Mouse (Mus musculus) brain, embryonic 14.5 days (tissue): ENCODE data around the gene G0s2.

Experiments used
- CTCF ChIP-seq: fragments of 200-500 bp; IDR thresholded peaks from 2 replicates; pipeline ENCODE4 v1.5.1; 2012; ENCODE audit warnings: inconsistent platforms, mild to moderate bottlenecking, moderate library complexity, borderline replicate concordance; ENCODE audit not compliant: insufficient read depth, insufficient read length; ENCODE audit errors: extremely low read depth
- POLR2A ChIP-seq: fragments of 200-500 bp; IDR thresholded peaks from 2 replicates; pipeline ENCODE4 v1.6.1; 2012; ENCODE audit warnings: mild to moderate bottlenecking, inconsistent platforms, borderline replicate concordance; ENCODE audit not compliant: poor library complexity, insufficient read depth, insufficient read length, severe bottlenecking; ENCODE audit errors: extremely low read depth

DNA sequence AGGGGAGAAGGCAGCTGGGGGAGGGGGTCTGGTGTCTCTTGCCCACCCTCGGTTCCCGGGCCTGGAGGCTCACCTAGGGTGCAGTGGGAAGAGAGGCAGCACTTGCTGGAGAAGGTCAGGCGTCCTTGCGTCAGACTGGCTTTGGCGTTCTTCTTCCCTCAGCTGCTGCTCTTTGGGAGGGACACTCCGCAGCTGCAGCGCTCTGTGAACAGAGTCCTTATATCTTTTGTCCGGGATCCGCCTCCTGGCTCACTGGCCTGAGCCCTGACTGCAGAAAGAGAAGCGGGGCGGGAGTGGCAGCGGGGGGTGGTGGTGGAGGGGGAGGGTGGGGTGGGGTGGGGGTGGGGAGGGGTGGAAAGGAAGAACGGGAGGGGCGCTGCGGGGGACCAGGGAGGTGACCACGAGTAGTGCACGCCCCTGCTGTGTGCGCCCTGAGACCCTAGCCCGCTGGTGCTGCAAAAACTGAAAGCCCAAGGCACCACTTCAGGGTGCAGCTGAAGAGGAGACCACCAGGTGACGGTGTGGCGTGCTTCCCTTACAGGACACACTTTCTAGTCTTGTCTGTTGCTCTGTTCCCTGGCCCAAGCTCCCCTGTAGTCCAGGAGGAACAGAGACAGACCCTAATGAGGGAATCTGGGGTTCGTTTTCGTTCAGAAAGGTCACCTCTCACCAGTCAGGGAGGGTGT is at the start of gene G0s2:
- TF ChIP-seq CTCF (peak; percentile 58; the same call in 1 of the 2 replicates), POLR2A (no peak)
